Mouse (Mus musculus) fat pad, adult 2 months (tissue): Measurements from ENCODE around the gene Lrrc73.

Experiments
- DNase-seq: peaks from one replicate; pipeline ENCODE4 v3.0.0-alpha.2; 2011; ENCODE audit warnings: low read depth, low spot score; ENCODE audit errors: extremely low read depth

The Lrrc73 gene

GRCm38 (mm10) chr17:46287678-46288095 lies 34.4 kb downstream of the Lrrc73 start:
- DNase-seq: no peak

DNA sequence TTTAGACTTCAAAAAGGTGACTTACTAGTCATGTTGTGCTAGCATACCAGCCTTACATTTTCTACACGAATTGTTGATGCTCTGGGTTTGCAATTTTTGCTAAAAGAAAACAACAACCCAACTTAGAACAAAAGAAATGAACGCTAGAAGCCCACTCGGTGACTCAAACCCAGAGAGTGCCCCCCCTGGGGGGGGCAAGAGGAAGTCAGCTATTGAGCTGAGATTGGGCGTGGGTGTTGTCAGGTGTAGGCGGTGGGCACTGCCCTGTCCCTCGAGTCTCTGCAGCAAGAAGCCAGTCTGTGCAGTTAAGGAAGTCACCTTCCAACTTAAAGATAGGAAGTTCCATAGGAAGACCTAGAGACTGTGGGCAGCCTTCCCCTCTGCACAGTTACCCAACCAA lies 43.3 kb downstream of the Lrrc73 start:
- no peak for DNase-seq

GRCm38 (mm10) chr17:46297028-46297363 lies 43.7 kb downstream of the Lrrc73 start:
- DNase-seq: no peak

DNA sequence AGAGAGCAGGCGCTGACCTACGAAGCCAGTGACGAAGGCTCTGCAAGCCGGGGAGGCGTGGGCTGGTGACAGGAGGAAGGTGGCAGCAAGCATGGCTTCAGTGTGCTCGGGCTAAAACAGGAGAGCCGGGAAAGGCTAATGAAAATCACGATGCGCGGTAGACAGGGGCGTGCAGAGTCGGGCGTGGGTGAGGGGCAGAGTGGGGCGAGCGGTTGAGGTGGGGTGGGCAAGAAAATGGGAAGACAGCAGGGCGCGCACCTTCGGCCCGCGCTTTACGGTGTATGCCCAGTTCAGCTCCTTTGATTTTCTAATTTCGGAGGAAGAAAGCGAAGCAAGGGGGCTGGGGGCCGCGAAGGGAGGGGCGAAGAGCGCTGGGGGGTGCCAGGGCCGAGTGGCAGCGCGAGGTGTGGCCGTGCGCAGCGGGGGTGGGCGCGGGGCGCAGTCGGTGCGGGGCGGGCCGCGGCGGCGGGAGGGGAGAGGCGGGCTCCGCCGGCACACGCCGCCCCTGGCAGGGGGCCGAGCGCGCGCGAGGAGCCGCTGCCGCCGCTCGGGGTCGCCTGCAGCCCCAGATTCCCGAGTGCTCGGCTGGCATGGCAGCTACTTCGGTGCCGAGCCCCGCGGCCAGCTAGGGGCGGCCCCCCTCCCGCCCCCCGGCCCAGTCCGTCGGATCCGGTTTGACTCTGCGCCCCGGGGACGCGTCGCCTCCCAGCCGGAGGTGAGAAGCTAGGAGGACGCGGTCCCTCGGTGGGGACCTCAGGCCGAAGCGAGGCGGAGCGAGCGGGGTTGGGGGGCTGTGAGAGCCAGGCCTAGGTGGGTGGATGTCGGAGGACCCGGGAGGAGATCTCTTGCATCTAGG lies 44.3 kb downstream of the Lrrc73 start, which contains the start of gene Dlk2:
Dlk2 (plus strand) TSS at position 58 of the 856 bp plus-strand sequence.
- no peak for DNase-seq

DNA sequence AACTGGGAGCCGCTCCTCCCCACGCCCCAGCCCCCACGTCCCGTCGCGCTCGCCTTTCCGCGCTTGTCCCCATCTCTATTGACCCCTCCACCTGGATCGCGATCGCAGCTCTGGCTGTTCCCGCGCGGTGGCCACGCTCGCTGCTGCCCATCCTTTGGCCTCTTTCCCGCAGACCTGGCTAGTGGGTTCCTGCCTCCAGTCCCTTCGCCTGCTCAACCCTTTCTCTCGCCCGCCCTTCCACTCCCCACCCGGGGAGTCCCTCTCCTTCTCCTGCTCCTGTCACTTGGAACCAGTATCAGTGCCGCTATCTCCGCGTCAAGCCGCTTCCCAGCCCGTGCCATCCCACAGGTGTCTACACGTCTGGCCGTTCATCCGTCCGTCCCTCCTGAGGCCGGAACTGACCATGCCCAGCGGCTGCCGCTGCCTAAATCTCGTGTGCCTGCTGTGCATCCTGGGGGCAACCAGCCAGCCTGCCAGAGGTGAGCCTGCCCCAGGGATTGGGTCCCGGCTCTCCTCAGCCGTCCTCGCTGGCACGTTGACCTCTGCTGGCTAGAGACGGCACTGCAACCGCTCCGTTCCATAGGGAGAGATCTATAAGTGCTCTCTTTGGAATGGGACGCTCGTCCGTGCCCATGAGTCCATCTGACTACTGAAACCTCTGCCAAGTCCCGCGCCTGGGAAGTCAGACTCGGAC lies 45.0 kb downstream of the Lrrc73 start:
- DNase-seq: no peak

GRCm38 (mm10) chr17:46301892-46302291 lies 48.6 kb downstream of the Lrrc73 start:
- no peak for DNase-seq

DNA sequence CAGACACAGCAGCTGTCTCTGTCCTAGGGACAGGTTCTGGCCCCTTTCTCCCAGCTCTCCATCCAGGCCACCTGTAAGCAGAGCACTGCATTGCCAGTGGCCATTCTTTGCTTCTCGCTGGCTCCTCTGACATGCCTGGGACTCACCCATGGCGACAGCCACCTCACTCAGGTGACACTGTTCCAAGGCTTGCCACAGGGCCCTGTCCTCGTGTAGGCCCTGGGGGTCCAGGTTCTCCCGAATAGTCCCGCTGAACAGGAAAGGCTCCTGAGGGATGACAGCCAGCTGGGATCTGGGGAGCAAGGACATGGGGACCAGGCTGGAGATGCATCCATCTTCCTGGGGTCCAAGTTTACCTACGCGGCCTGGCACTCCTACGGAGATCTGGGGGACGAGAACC lies 50.9 kb downstream of the Lrrc73 start:
- DNase-seq: no peak
